Mouse (Mus musculus) central nervous system, embryonic 14 days (tissue): ENCODE data around the gene Sys1. TPM values are rescaled to one million over a fixed set of nuclear protein-coding genes. Genes with fewer than 3 reads are reported as not detected.

Experiments
- polyA plus RNA-seq: library from polyadenylated mRNA; depleted of rRNA; stranded (reverse); fragments of >200 nt; gene quantifications from 2 replicates; pipeline ENCODE4 v1.2.3, GENCODE M21; 2012; rRNA removed

The Sys1 gene
- polyA plus RNA-seq = 53.1 and 56.8 TPM in 2 replicates

DNA sequence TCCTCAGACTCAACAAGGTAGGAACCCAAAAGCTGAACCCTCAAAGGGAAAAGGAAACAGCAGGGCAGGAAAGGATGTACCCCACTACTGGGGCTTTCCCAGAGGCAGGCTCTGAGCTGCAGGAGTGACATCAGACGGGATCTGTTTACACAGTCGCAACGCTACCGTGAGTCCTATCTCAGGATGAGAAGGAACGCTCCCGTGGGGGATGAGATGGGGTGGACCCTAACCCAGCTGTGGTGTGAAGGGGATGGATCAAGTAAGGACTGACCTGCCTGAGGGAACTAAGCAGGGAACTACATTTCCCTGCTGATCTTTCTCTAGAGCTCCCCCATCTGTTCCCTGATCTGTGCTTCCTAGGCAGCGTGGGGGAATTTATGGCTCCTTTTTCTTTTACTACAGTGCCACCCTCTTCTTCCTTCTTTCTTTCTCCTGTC is at the start of gene Sys1:
Sys1 (plus strand) TSS at position 101 of the 437 bp plus-strand sequence.

DNA sequence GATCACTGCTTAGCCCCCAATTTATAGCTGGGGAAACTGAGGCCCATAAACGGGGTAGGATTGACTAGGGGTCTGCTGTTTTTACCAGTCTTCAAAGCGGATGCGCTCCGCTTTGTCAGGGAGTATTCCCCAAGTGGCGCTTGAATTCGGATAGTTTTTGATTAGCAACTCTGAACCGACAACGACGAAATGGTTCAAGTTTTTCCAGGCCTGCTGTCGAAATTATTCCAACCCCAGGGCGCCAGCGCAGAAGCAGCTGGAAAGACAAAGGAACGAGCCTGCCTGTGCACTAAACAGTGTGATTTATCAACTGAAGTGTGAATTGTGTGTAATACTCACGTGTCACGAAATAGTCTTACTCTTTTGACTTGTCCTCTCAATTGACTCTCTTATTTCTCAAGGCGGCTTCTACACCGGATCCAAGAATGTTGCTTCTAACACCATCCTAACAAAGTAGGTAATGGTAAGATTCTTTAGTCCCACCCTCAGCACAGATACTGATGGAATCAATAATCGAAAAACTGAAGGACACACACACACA is 13.2 kb upstream of the Sys1 start, which contains the start of gene Sdc4:
Sdc4 (minus strand) TSS at position 428 of the 541 bp plus-strand sequence.

DNA sequence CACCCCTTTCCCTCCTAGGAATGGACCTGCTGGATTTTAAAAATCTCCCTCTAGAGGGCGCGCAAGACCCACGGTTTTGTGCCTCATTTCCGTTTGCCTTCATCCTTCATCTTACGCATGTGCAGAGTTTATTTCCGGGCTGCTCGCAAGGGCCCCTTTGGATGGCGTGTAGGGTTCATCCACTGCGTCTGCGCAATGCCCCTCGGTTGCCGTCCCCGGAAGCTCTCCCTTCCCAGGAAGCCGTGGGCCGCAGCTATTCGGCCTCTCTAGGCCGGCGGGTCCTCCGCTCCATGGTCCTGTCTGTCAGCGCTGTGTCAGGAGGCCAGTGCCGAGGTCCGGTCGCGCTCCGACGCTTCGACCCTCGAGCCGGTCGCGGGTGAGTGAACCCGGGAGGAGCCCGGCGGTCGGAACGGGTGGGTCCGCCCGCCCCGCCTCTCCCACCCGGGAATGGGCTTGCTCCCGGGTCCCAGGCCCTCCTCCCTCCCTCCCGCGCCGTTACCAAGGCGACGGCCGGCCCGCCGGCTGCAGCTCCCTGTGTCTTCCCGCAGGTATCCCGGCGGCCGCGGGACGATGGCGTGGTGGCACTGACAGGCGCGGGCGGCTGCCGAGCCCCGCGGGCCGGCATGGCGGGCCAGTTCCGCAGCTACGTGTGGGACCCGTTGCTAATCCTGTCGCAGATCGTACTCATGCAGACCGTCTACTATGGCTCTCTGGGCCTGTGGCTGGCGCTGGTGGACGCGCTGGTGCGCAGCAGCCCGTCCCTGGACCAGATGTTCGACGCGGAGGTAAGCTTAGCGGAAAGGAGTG is 4.2 kb downstream of the Sys1 start, which contains the start of gene Gm20458:
Gm20458 (plus strand) TSS at position 223 of the 807 bp plus-strand sequence.

DNA sequence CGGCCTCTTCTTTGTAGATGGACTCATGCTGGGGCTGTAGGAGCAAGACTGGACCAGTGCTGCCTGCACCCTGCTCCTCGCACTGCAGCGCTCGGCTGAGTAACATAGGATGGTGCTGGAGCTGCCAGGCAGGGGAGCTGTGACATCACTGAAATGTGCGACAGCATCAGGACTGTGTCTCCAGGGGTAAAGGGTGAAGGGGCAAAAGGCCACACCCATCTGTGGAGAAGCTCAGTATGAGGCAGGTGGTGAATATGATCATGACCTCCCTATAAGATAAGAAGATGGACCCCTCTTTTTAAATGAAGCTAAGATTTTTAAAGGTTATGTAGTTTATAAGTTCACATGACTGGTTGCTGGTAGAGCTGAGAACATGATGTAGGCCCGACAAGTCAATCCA is 16.9 kb downstream of the Sys1 start, which contains the start of gene Trp53tg5:
Trp53tg5 (minus strand) TSS at position 101 of the 400 bp plus-strand sequence.

DNA sequence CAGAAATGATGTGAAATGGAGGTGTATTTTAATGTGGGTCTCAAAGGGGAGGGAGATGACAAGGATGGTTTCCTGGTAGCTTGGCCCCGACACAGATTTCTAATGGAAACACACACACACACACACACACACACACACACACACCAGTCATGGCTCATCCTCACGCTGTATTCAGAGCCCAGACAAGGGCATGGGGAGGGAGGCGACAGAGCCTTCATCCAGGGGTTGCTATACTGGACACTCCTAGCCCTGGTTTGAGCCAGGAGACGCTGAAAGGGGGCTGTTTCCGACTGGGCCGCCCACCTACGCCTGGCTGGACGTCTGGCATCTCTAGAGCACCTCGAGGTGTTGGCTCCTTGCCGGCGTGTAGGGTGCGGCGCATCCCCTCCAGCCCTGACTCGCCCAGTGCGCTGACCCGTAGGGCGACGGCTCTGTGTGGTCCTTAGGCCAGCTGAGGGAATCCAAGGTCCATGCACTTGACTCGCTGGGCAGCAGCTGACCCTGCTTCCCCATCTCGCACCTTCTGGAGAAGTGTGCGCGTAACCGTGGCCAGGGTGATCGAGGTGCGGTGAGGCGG is 29.0 kb downstream of the Sys1 start, which contains the start of gene Dbndd2:
Dbndd2 (plus strand) TSS at position 426 of the 577 bp plus-strand sequence.

DNA sequence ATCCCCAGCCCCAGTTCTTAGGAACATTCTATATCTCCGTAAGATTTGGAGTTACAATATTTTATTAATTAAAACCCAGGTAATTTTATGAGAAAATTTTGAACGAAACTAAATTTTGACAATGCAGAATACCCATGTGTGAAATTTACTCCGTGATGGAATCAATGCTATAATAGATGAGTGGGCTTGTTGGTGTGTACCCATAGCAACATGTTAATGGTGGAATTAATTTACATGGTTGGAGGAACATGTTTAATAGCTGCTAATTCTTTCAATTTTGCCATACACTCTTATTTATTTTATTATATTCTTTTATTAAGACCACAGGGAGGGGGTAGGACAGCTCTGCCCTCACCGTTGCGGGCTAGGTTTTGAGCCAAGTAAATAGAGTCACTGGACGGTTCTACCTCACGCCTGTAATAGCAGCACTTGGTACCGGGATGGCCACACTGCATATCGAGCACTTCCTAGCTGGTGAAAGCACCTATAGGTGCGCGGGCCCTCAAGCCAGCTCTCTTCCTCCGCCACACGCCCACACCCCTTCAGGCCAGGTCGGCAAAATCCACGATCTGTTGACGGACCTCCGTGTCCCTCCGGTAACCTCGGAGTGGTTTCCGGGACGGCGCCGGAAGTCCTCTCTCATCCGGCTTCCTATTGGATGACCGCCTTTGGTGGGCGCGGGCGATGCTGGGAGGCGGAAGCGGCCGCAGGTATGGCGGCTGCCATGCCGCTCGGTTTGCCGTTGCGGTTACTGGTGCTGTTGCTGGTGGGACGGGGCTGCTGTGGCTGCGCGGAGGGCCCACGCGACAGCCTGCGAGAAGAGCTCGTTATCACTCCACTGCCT is 40.3 kb downstream of the Sys1 start, which contains the start of gene Pigt:
Pigt (plus strand) TSS at position 674 of the 844 bp plus-strand sequence.

Other genes with a start within 250 kb of the Sys1 start
- gene Wfdc15b, start 235.3 kb upstream of the Sys1 start, polyA plus RNA-seq = not detected in 2 replicates
- not detected in 2 replicates for gene Svs2, start 218.5 kb upstream of the Sys1 start, polyA plus RNA-seq
- gene Svs3b, start 200.3 kb upstream of the Sys1 start, polyA plus RNA-seq = not detected in 2 replicates
- not detected in 2 replicates for gene Svs4, start 178.5 kb upstream of the Sys1 start, polyA plus RNA-seq
- gene Svs3a, start 167.7 kb upstream of the Sys1 start, polyA plus RNA-seq = not detected in 2 replicates
- not detected in 2 replicates for gene Svs6, start 140.2 kb upstream of the Sys1 start, polyA plus RNA-seq
- gene Svs5, start 124.2 kb upstream of the Sys1 start, polyA plus RNA-seq = not detected in 2 replicates
- gene Slpi, start 67.9 kb upstream of the Sys1 start, polyA plus RNA-seq = 0.16 and 1.3 TPM in 2 replicates
- 0.17 and 0.74 TPM in 2 replicates for gene Rbpjl, start 53.8 kb upstream of the Sys1 start, polyA plus RNA-seq
- gene Matn4, start 51.8 kb upstream of the Sys1 start, polyA plus RNA-seq = 14.9 and 118 TPM in 2 replicates
- 3.3 and 8.2 TPM in 2 replicates for gene Sdc4, start 13.1 kb upstream of the Sys1 start, polyA plus RNA-seq
- 10.3 and 10.7 TPM in 2 replicates for gene Gm20458, start 4.0 kb downstream of the Sys1 start, polyA plus RNA-seq
- not detected in 2 replicates for gene Trp53tg5, start 16.8 kb downstream of the Sys1 start, polyA plus RNA-seq
- 9.6 and 11.6 TPM in 2 replicates for gene Dbndd2, start 29.1 kb downstream of the Sys1 start, polyA plus RNA-seq
- gene Pigt, start 40.6 kb downstream of the Sys1 start, polyA plus RNA-seq = 82.2 and 101 TPM in 2 replicates
- gene Wfdc2, start 105.4 kb downstream of the Sys1 start, polyA plus RNA-seq = 4.5 and 14.3 TPM in 2 replicates
- not detected in 2 replicates for gene Spint3, start 116.5 kb downstream of the Sys1 start, polyA plus RNA-seq
- gene Wfdc6a, start 128.5 kb downstream of the Sys1 start, polyA plus RNA-seq = not detected in 2 replicates
- not detected in 2 replicates for gene Eppin, start 136.6 kb downstream of the Sys1 start, polyA plus RNA-seq
- gene Wfdc6b, start 156.6 kb downstream of the Sys1 start, polyA plus RNA-seq = not detected in 2 replicates
- 0.04 TPM in 1 of 2 replicates, not detected in the other for gene Wfdc8, start 156.7 kb downstream of the Sys1 start, polyA plus RNA-seq
- not detected in 2 replicates for gene Wfdc16, start 181.8 kb downstream of the Sys1 start, polyA plus RNA-seq
- gene Wfdc10, start 199.1 kb downstream of the Sys1 start, polyA plus RNA-seq = not detected in 2 replicates
- not detected in 2 replicates for gene Wfdc9, start 199.6 kb downstream of the Sys1 start, polyA plus RNA-seq
- not detected in 2 replicates for gene Wfdc11, start 217.1 kb downstream of the Sys1 start, polyA plus RNA-seq
- gene Wfdc13, start 228.1 kb downstream of the Sys1 start, polyA plus RNA-seq = not detected in 2 replicates
- gene Spint4, start 241.5 kb downstream of the Sys1 start, polyA plus RNA-seq = not detected in 2 replicates